Mouse (Mus musculus) neural tube, embryonic 12.5 days (tissue): ENCODE measurements at regions not wholly inside any gene's neighbourhood (a gene's known extent, or its start where the extent isn't known, plus 50 kb on each side); places are given as distances from the start of the nearest gene placed in this dataset.
"Not testable (repeated sequence)": the region's sequence is repeated elsewhere in the genome, so short reads cannot be mapped to it uniquely, and the experiment has no call there.

Source experiments
- ATAC-seq: fragments of 200-750 bp; cut with Nextera tagmentation; 2 replicates; pipeline ENCODE4 v1.8.0; 2017; ENCODE audit warnings: low read depth, mild to moderate bottlenecking, moderate TSS enrichment, moderate library complexity; ENCODE audit not compliant: low FRiP score
- H3K27ac ChIP-seq: fragments of 300-500 bp; sonication (generic); 2 replicates; pipeline ENCODE4 v1.5.1; 2016
- H3K27me3 ChIP-seq: fragments of 300-500 bp; sonication (generic); replicated peaks from 2 replicates; pipeline ENCODE4 v1.6.1; 2016; ENCODE audit warnings: mild to moderate bottlenecking
- H3K36me3 ChIP-seq: fragments of 300-500 bp; sonication (generic); 2 replicates; pipeline ENCODE4 v1.6.1; 2016; ENCODE audit warnings: mild to moderate bottlenecking
- H3K4me1 ChIP-seq: fragments of 300-500 bp; sonication (generic); 2 replicates; pipeline ENCODE4 v1.6.1; 2016
- H3K4me2 ChIP-seq: fragments of 300-500 bp; sonication (generic); replicated peaks from 2 replicates; pipeline ENCODE4 v1.6.1; 2016; ENCODE audit warnings: mild to moderate bottlenecking
- H3K4me3 ChIP-seq: fragments of 300-500 bp; sonication (generic); 2 replicates; pipeline ENCODE4 v1.5.1; 2016
- H3K9ac ChIP-seq: fragments of 300-500 bp; sonication (generic); 2 replicates; pipeline ENCODE4 v1.6.1; 2016; ENCODE audit warnings: mild to moderate bottlenecking
- H3K9me3 ChIP-seq: fragments of 300-500 bp; sonication (generic); 2 replicates; pipeline ENCODE4 v1.6.1; 2016; ENCODE audit warnings: mild to moderate bottlenecking
- WGBS: fragments of 180-500 bp; shearing (Covaris S2); methylation state at CpG from one replicate; pipeline ENCODE4 v1.1.7; 2016; 5-methylcytosine and 5-hydroxymethylcytosine counted together

DNA sequence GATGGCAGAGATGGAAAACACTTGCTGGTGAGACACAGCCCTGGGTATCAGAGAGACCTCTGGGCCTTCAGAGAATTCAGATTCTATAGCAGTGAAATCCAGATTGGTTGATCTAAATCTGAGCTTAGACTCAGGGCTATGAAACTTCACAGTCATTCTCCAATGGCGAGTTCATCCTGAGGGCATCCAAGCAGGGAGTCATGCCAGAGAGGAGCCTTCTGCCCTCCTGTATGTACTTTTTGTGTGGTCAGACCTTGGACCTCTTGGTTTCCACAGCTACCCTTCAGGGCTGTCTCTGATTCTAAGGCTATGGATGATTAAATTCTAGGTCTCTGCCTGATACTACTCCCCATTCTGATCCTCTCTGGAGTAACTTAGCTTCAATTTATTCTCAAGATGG, 122.0 kb upstream of the Mettl15 start:
- Histone ChIP-seq H3K27me3 (no peaks in the 10 kb centered on the region), H3K4me3 (no peak overlapping the region), H3K36me3 (no peaks in the 10 kb centered on the region), H3K27ac (no peak overlapping the region), H3K4me1 (no peaks in the 10 kb centered on the region), H3K9ac (no peak overlapping the region), H3K9me3 (no peaks in the 10 kb centered on the region), H3K4me2 (no peak overlapping the region)
- WGBS, result 59% methylated on average over 1 of the region's 1 CpGs
- no peak for ATAC-seq

DNA sequence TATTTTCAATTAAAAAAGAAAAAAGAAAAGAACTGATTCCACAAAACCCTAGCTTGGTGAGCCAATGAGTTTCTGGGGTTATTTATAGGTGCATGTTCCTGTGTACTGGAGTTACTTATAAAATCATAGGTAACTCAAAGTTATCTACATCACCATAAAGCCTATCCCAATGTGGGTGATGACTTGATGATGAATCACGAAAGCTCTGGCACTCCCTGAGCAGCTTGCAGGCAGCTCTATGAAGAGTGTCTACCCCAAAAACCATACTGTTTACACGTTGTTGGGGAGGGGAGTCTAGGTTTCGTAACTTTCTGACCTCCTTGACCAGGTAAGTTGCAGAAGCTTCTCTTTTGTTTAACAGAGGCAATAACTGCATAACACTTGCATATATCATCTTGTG, 123.7 kb upstream of the Mettl15 start:
- Histone ChIP-seq H3K4me2 (no peak overlapping the region), H3K36me3 (no peaks in the 10 kb centered on the region), H3K9ac (no peak overlapping the region), H3K27me3 (no peaks in the 10 kb centered on the region), H3K27ac (no peak overlapping the region), H3K9me3 (no peaks in the 10 kb centered on the region), H3K4me1 (no peaks in the 10 kb centered on the region), H3K4me3 (no peak overlapping the region)
- no peak for ATAC-seq
- WGBS, result 80% methylated on average over 3 of the region's 3 CpGs

DNA sequence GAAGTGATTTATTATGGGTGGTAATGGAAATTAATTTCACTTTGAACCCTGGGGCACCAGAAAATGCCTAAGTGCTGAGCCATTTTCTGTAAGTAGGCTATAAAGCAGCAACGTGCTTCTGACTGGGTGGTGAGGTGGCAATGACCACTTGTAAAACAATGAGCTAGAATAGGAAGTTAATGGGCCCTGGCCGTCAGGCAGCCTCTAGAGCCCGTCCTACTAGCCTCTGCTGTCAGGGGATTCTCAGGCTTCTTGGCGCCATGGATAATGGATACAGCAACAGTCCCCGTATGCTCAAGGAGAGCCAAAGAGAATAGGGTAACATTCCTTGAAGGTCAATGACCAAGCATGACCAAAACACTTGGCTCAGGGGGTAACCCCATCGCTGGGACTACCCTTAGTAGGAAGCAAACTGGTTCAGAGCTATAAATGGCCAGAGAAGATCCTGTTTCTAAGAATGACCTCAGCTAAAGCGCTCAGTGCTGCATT, 126.1 kb upstream of the Mettl15 start:
- H3K4me2 ChIP-seq, result no peak overlapping the region
- H3K27ac ChIP-seq, result no peak overlapping the region
- H3K36me3 ChIP-seq, result no peaks in the 10 kb centered on the region
- WGBS, result 39% methylated on average over 7 of the region's 7 CpGs
- no peaks in the 10 kb centered on the region for H3K27me3 ChIP-seq
- ATAC-seq, result no peak
- H3K9ac ChIP-seq, result no peak overlapping the region
- H3K4me1 ChIP-seq, result no peaks in the 10 kb centered on the region
- H3K4me3 ChIP-seq, result no peak overlapping the region
- H3K9me3 ChIP-seq, result no peaks in the 10 kb centered on the region

DNA sequence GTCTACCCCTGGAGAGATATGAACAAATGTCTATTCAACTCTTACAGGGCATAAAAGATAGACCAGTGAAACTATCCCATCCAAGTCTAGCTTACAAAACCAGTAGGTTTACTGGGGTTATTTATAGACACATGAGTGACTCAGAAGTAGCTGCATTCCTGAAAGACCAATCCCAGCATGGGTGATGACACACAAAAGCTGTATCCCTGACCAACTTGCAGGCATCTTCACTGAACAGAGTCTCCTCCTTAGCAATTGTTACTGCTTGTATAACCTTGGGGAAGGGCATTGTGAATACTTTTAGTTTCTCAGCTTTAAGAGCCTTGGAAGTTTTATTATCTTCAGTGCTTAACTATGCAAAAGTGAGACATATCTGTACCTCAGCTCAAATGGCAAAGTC, 139.6 kb upstream of the Mettl15 start:
- no peak for ATAC-seq

GRCm38 (mm10) chr2:109431183-109431582, 150.6 kb upstream of the Mettl15 start:
- ATAC-seq, result no peak
- Histone ChIP-seq H3K36me3 (no peaks in the 10 kb centered on the region), H3K4me2 (no peak overlapping the region), H3K27ac (no peak overlapping the region), H3K9ac (no peak overlapping the region), H3K4me3 (no peak overlapping the region), H3K27me3 (no peaks in the 10 kb centered on the region), H3K4me1 (no peaks in the 10 kb centered on the region), H3K9me3 (no peaks in the 10 kb centered on the region)
- WGBS, result 91% methylated on average over 3 of the region's 3 CpGs

More for the DNA sequence above, 139.6 kb upstream of the Mettl15 start:
- H3K27me3 ChIP-seq, result no peaks in the 10 kb centered on the region
- no peak overlapping the region for H3K27ac ChIP-seq
- no peaks in the 10 kb centered on the region for H3K36me3 ChIP-seq
- no peak overlapping the region for H3K4me2 ChIP-seq
- no peak overlapping the region for H3K4me3 ChIP-seq
- H3K9me3 ChIP-seq, result no peaks in the 10 kb centered on the region
- no peak overlapping the region for H3K9ac ChIP-seq
- no peaks in the 10 kb centered on the region for H3K4me1 ChIP-seq

GRCm38 (mm10) chr2:109442551-109443120, 162.1 kb upstream of the Mettl15 start:
- Histone ChIP-seq H3K9me3 (no peaks in the 10 kb centered on the region), H3K36me3 (no peaks in the 10 kb centered on the region), H3K9ac (no peak overlapping the region), H3K4me2 (no peak overlapping the region), H3K27ac (no peak overlapping the region), H3K4me1 (no peaks in the 10 kb centered on the region), H3K4me3 (no peak overlapping the region), H3K27me3 (no peaks in the 10 kb centered on the region)
- no peak for ATAC-seq
- 82% methylated on average over 3 of the region's 3 CpGs for WGBS

- WGBS, result 79% methylated on average over 3 of the region's 3 CpGs
- ATAC-seq, result no peak
- H3K36me3 ChIP-seq, result no peaks in the 10 kb centered on the region
- H3K9ac ChIP-seq, result no peak overlapping the region
- H3K4me3 ChIP-seq, result no peak overlapping the region
- no peaks in the 10 kb centered on the region for H3K9me3 ChIP-seq
- H3K27me3 ChIP-seq, result no peaks in the 10 kb centered on the region
- no peak overlapping the region for H3K27ac ChIP-seq
- no peaks in the 10 kb centered on the region for H3K4me1 ChIP-seq
- no peak overlapping the region for H3K4me2 ChIP-seq
Measured at GRCm38 (mm10) chr2:109443521-109444066, 163.0 kb upstream of the Mettl15 start.

DNA sequence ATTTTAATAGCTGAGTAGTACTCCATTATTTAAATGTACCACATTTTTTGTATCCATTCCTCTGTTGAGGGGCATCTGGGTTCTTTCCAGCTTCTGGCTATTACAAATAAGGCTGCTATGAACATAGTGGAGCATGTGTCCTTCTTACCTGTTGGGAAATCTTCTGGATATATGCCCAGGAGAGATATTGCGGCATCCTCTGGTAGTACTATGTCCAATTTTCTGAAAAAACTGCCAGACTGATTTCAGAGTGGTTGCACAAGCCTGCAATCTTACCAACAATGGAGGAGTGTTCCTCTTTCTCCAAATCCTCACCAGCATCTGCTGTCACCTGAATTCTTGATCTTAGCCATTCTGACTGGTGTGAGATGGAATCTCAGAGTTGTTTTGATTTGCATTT, 181.7 kb upstream of the Mettl15 start:
- 93% methylated on average over 1 of the region's 1 CpGs for WGBS
- not testable (repeated sequence) for H3K27ac ChIP-seq

DNA sequence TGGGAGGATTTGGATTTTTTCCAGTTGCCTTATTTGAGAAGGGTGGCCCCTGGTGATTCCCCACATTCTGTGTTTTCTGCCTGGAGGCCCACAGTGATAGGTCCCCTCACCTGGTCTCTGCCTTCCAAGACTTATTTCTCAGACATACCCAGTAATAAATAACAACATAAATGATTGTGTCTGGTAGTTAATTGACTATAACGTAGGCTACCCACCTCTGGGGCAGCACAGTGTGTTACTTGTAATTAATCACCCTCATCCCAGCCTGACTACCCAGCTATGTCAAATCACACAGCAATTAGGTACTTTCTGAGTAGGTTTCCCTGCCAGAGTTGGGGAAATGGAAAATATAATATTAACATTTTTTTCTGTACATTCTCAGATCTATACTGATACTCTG, 190.2 kb upstream of the Bdnf start:
- Histone ChIP-seq H3K9ac (no peak overlapping the region), H3K36me3 (no peaks in the 10 kb centered on the region), H3K27me3 (no peaks in the 10 kb centered on the region), H3K9me3 (no peaks in the 10 kb centered on the region), H3K4me2 (no peak overlapping the region), H3K4me1 (no peaks in the 10 kb centered on the region), H3K27ac (no peak overlapping the region), H3K4me3 (no peak overlapping the region)
- ATAC-seq, result no peak
- 62% methylated on average over 1 of the region's 1 CpGs for WGBS

More for the DNA sequence above, 181.7 kb upstream of the Mettl15 start:
- not testable (repeated sequence) for H3K36me3 ChIP-seq, ATAC-seq, H3K4me2 ChIP-seq, H3K4me3 ChIP-seq, H3K4me1 ChIP-seq, H3K27me3 ChIP-seq, H3K9me3 ChIP-seq, H3K9ac ChIP-seq

- Histone ChIP-seq H3K4me1 (no peaks in the 10 kb centered on the region), H3K9me3 (no peaks in the 10 kb centered on the region), H3K27me3 (no peaks in the 10 kb centered on the region), H3K4me3 (no peak overlapping the region), H3K9ac (no peak overlapping the region), H3K27ac (no peak overlapping the region), H3K36me3 (no peaks in the 10 kb centered on the region), H3K4me2 (no peak overlapping the region)
- no peak for ATAC-seq
- 92% methylated on average over 1 of the region's 1 CpGs for WGBS
Measured at GRCm38 (mm10) chr2:109487591-109487990, 186.9 kb upstream of the Bdnf start.

DNA sequence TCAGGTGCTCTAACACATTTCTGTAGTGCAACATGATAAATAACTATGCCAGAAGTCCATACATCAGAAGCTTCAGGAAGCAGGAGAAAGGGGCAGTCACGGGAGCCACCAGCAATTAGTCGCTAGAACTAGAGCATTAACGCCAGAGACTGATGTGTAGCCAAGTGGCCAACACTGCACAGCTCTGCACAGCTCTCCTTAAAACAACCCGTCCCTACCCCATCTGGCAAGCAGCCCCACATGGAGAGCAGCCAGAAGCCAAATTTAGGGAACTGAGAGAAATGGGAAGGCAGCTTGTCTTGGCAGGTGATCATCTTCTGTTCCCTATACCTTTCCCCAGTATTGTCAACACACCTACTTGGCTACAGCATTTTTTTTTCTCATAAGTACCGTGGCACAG, 172.3 kb upstream of the Bdnf start:
- ATAC-seq, result no peak
- 75% methylated on average over 5 of the region's 5 CpGs for WGBS
- H3K9ac ChIP-seq, result no peak overlapping the region
- H3K9me3 ChIP-seq, result no peaks in the 10 kb centered on the region
- H3K4me3 ChIP-seq, result no peak overlapping the region
- H3K36me3 ChIP-seq, result no peaks in the 10 kb centered on the region
- no peak overlapping the region for H3K4me2 ChIP-seq
- H3K27me3 ChIP-seq, result no peaks in the 10 kb centered on the region
- no peak overlapping the region for H3K27ac ChIP-seq
- H3K4me1 ChIP-seq, result no peaks in the 10 kb centered on the region

GRCm38 (mm10) chr2:109504906-109505305, 169.6 kb upstream of the Bdnf start:
- ATAC-seq, result no peak
- no peak overlapping the region for H3K9ac ChIP-seq
- WGBS, result 60% methylated on average over 6 of the region's 6 CpGs

More at GRCm38 (mm10) chr2:109504906-109505305, 169.6 kb upstream of the Bdnf start:
- Histone ChIP-seq H3K4me3 (no peak overlapping the region), H3K36me3 (no peaks in the 10 kb centered on the region), H3K27ac (no peak overlapping the region), H3K4me2 (no peak overlapping the region), H3K4me1 (0 out of 2 replicates have a peak, but pooled peaks cover under 1% of the 10 kb centered on the region), H3K9me3 (no peaks in the 10 kb centered on the region), H3K27me3 (no peaks in the 10 kb centered on the region)
